Mouse (Mus musculus) embryonic facial prominence, embryonic 13.5 days (tissue): ENCODE results near the gene Rcan2. TPM values are rescaled to one million over a fixed set of nuclear protein-coding genes. Genes with fewer than 3 reads are reported as not detected.
A peak's percentile ranks its signal among the peaks of the same experiment; 100 is the strongest.

Experiments
- ATAC-seq: fragments of 200-750 bp; cut with Nextera tagmentation; 2 replicates; pipeline ENCODE4 v1.8.0; 2017; ENCODE audit warnings: low read depth; ENCODE audit not compliant: insufficient number of reproducible peaks, insufficient read depth, low FRiP score, low TSS enrichment
- H3K27ac ChIP-seq: fragments of 300-500 bp; sonication (generic); 2 replicates; pipeline ENCODE4 v1.5.1; 2015; ENCODE audit warnings: moderate library complexity, mild to moderate bottlenecking, inconsistent platforms
- H3K27me3 ChIP-seq: fragments of 300-500 bp; sonication (generic); 2 replicates; pipeline ENCODE4 v1.6.1; 2015; ENCODE audit warnings: mild to moderate bottlenecking, inconsistent platforms
- H3K36me3 ChIP-seq: fragments of 300-500 bp; sonication (generic); 2 replicates; pipeline ENCODE4 v1.6.1; 2015; ENCODE audit warnings: mild to moderate bottlenecking, inconsistent platforms
- H3K4me1 ChIP-seq: fragments of 300-500 bp; sonication (generic); 2 replicates; pipeline ENCODE4 v1.6.1; 2015; ENCODE audit warnings: inconsistent platforms
- H3K4me2 ChIP-seq: fragments of 300-500 bp; sonication (generic); 2 replicates; pipeline ENCODE4 v1.6.1; 2015; ENCODE audit warnings: moderate library complexity, mild to moderate bottlenecking, inconsistent platforms
- H3K4me3 ChIP-seq: fragments of 300-500 bp; sonication (generic); 2 replicates; pipeline ENCODE4 v1.5.1; 2015; ENCODE audit warnings: mild to moderate bottlenecking, inconsistent platforms
- H3K9ac ChIP-seq: fragments of 300-500 bp; sonication (generic); 2 replicates; pipeline ENCODE4 v1.6.1; 2015; ENCODE audit warnings: mild to moderate bottlenecking, inconsistent platforms
- H3K9me3 ChIP-seq: fragments of 300-500 bp; sonication (generic); 2 replicates; pipeline ENCODE4 v1.6.1; 2016; ENCODE audit warnings: inconsistent platforms
- WGBS: fragments of 180-500 bp; shearing (Covaris S2); methylation state at CpG from one replicate; pipeline ENCODE4 v1.1.7; 2015; ENCODE audit warnings: mixed read lengths; 5-methylcytosine and 5-hydroxymethylcytosine counted together
- polyA plus RNA-seq: library from polyadenylated mRNA; unstranded; fragments of >200 nt; fragmentation: Nextera tagmentation; extraction: Ambion mirVana; gene quantifications from 2 replicates; pipeline ENCODE4 v1.2.1, GENCODE M21; 2015

Rcan2 gene
- polyA plus RNA-seq, 1 experiment from 2014 or later: 5.4 TPM

DNA sequence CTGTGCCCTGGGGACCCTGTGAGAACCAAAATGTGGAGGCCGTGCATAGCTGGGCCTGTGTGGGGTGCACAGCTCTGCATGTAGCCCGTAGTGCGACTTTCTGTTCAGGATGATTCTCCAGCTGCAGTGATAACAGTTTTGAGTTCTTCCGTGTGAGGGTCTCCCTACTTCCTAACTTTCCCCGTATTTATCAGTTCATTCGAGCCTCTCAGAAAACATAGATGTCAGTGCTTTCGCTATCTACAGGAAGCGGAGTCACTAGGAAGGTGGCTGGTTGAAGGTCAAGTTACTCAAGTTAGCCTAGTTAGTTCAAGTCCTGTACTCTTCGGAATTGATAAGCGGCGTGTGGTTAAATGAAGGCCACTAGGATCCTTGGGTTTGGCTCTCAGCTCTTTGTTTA, 130.6 kb downstream of the Rcan2 start:
- ATAC-seq: no peak
- H3K9ac ChIP-seq: no peak overlapping the region
- no peaks in the 10 kb centered on the region for H3K36me3 ChIP-seq
- H3K27me3 ChIP-seq: no peaks in the 10 kb centered on the region
- H3K27ac ChIP-seq: no peak overlapping the region
- no peak overlapping the region for H3K4me2 ChIP-seq
- WGBS: 94% methylated on average over 11 of the region's 11 CpGs
- H3K4me3 ChIP-seq: no peak overlapping the region
- H3K4me1 ChIP-seq: no peaks in the 10 kb centered on the region
- no peaks in the 10 kb centered on the region for H3K9me3 ChIP-seq

DNA sequence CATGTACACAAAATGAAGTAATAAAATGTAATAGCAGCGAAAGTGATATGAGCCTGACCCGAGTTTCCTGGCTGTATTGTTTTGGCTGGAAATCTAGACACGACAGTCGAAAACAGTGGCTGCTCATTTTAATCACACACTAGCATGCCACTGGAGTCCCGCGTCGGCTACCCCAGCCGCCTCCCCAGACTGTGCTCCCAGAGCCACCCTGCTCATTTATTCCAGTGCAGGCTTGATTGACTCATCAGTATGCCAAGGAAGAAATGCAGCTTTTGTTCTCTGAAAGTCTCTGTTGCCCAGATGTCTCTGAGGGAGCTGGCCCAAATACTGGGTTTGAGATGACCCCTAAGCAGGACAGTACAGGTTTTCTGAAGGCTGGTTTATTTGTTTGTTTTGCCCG, 132.9 kb downstream of the Rcan2 start:
- Histone ChIP-seq H3K27me3 (no peaks in the 10 kb centered on the region), H3K27ac (no peak overlapping the region), H3K9me3 (no peaks in the 10 kb centered on the region), H3K4me2 (no peak overlapping the region), H3K36me3 (no peaks in the 10 kb centered on the region), H3K9ac (no peak overlapping the region), H3K4me1 (no peaks in the 10 kb centered on the region), H3K4me3 (no peak overlapping the region)
- no peak for ATAC-seq
- WGBS: 83% methylated on average over 9 of the region's 9 CpGs

DNA sequence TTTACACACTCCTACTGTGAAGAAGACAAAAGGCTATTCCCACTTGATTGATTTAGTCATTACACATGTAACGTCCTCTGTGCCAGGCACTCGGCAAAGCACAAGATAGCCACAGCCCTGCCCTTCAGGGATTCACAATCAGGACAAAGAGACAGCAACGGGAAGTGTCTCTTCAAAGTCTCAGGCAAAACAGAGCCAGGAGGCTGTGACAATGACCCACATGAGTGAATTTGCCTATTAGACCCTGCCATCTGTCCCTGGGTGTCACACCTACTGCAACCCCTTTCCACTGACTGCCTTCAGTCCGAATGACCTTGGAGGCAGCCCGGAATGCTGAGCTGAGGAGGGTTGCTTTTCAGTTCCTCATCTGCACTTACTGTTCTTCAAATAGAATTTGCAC, 151.1 kb downstream of the Rcan2 start:
- Histone ChIP-seq H3K36me3 (no peaks in the 10 kb centered on the region), H3K4me3 (no peak overlapping the region; the same call in 1 of the 2 replicates), H3K27ac (peak overlapping the region; percentile 23; the same call in 1 of the 2 replicates), H3K4me2 (peak overlapping the region; percentile 56), H3K9ac (no peak overlapping the region), H3K4me1 (peaks cover 16% of the 10 kb centered on the region), H3K27me3 (peaks cover 4% of the 10 kb centered on the region; the same call in 1 of the 2 replicates), H3K9me3 (no peaks in the 10 kb centered on the region)
- ATAC-seq: no peak
- 35% methylated on average over 5 of the region's 5 CpGs for WGBS

DNA sequence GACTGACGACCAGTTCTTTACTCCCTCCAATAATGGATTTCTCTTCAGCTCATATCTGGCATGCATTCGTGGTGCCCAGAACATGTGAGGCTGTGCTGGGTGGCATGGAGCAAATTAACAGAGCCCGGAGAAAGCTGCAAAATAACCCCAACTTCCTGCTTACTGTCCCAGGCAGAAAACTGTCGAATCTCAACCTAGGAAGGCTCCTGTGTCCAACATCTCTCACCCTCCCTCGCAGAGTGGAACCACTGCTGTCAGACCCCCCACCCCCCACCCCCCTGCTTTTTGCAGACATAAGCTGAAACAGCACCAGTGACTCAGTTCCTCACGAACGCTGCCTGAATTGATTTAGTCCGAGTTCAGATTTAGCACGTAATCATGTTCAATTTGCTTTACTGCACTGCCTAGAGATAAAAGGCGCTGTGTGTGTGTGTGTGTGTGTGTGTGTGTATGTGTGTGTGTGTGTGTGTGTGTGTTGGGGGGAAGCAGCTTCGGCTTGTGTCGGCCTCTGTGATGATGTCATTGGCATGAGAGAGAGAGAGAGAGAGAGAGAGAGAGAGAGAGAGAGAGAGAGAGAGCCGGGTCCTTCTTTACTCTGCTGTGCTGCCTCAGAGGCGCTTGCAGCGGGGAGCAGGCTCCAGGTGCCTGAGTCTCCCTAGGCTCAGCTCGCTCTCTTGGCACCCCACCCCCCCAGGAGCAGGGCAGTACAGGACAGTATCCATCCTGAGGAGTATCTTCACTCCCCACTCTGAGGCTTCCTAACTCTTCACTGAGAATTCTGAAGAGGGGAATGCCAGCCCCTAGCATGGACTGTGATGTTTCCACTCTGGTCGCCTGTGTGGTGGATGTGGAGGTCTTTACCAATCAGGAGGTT, 151.7 kb downstream of the Rcan2 start:
- ATAC-seq: 0 out of 2 replicates have a peak, but pooled peaks have one; percentile 48
- Histone ChIP-seq H3K4me2 (peak overlapping the region; percentile 56), H3K36me3 (no peaks in the 10 kb centered on the region), H3K27ac (peak overlapping the region; percentile 23; the same call in 1 of the 2 replicates), H3K9me3 (no peaks in the 10 kb centered on the region), H3K4me3 (peak overlapping the region; percentile 22), H3K27me3 (peaks cover 4% of the 10 kb centered on the region; the same call in 1 of the 2 replicates), H3K4me1 (peaks cover 21% of the 10 kb centered on the region), H3K9ac (peak overlapping the region; percentile 49; the same call in 1 of the 2 replicates)
- 20% methylated on average over 16 of the region's 17 CpGs for WGBS

DNA sequence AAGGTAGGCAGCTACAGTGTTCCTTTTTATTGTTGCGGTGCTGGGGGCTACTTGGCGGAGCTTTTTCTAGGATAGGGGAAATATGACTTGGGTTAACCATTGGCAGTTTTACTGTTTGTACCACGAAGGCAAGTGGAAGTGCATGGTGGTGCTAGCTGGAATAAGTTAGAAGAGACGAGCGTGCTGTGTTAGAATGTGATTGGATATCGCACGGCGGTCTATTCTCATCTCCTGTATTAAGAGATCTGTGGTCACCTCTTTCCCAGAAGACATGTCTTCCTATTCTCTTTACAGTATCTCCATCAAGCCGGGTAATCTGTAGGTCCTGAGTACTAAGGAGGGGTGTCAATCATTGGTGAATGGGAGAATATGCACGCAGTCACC, 152.4 kb downstream of the Rcan2 start:
- Histone ChIP-seq H3K9ac (no peak overlapping the region), H3K27ac (no peak overlapping the region), H3K27me3 (peaks cover 4% of the 10 kb centered on the region; the same call in 1 of the 2 replicates), H3K4me3 (no peak overlapping the region), H3K9me3 (no peaks in the 10 kb centered on the region), H3K4me2 (peak overlapping the region; percentile 56), H3K4me1 (peaks cover 21% of the 10 kb centered on the region), H3K36me3 (no peaks in the 10 kb centered on the region)
- WGBS: 82% methylated on average over 10 of the region's 10 CpGs
- ATAC-seq: no peak

DNA sequence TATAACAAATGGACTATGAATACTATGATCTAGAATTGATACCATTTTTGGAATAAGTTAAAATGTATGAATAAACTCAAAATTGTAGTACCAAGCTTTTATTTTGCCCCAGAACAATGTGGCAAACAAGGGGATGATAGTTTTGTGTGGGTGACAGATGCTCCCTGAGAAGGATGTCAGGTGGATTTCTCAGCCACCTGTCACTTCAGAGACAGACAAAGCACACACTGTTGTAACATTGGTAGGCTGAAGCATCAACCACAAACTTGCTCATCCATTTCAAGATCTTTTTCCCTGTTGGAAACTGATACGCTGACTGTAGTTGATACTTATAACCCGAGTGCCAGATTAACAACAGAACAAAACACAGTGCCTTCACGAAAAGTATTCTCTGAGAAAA, 158.6 kb downstream of the Rcan2 start:
- no peaks in the 10 kb centered on the region for H3K36me3 ChIP-seq
- H3K9ac ChIP-seq: no peak overlapping the region
- no peak overlapping the region for H3K4me3 ChIP-seq
- H3K9me3 ChIP-seq: no peaks in the 10 kb centered on the region
- no peak for ATAC-seq
- H3K4me2 ChIP-seq: no peak overlapping the region
- no peaks in the 10 kb centered on the region for H3K27me3 ChIP-seq
- H3K27ac ChIP-seq: no peak overlapping the region
- 0 out of 2 replicates have a peak, but pooled peaks cover 5% of the 10 kb centered on the region for H3K4me1 ChIP-seq
- 79% methylated on average over 3 of the region's 3 CpGs for WGBS

DNA sequence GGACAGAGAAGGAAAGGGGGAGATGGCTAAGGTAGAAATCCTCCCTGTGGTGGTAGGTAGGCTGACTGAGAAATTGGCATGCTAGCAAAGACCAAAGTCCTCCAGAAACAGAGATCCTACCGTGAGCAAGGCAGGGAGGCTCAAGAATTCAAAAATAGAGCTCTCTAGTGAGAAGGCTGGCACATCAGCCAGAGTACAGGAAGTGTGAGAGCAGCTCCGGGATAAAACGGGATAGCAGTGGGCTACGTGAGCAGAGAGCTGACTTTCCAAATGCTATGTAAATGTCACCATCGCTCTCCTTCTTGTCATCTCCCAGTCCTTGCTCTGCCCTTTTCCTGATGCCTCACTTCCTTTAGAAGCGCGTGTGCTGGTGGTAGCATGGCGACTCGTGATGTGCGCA, 168.8 kb downstream of the Rcan2 start:
- WGBS: 91% methylated on average over 10 of the region's 10 CpGs
- Histone ChIP-seq H3K4me2 (no peak overlapping the region), H3K27ac (no peak overlapping the region), H3K4me1 (no peaks in the 10 kb centered on the region), H3K36me3 (no peaks in the 10 kb centered on the region), H3K9me3 (no peaks in the 10 kb centered on the region), H3K9ac (no peak overlapping the region), H3K27me3 (no peaks in the 10 kb centered on the region), H3K4me3 (no peak overlapping the region)
- no peak for ATAC-seq

DNA sequence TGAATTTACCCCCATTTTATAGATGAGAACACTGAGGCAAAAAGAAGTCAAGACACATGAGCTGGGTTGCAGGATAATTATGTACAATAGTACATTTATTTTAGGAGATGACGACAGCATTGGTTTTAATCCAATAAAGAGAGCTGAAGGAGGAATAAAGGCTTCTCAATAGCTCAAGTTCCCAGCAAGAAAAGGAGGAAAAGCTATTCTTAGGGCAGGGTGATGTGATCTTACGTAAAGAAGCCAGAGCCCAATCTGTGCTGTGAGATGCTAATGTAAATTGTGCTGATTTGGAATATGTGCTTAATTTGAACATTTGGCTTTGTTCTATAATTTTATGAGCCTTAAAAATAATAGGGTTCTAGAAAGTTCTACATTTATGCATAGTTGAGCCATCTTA, 176.4 kb downstream of the Rcan2 start:
- Histone ChIP-seq H3K9me3 (no peaks in the 10 kb centered on the region), H3K36me3 (no peaks in the 10 kb centered on the region), H3K27me3 (no peaks in the 10 kb centered on the region), H3K4me1 (no peaks in the 10 kb centered on the region), H3K4me3 (no peak overlapping the region), H3K4me2 (no peak overlapping the region), H3K27ac (no peak overlapping the region), H3K9ac (no peak overlapping the region)
- ATAC-seq: no peak
- 78% methylated on average over 2 of the region's 2 CpGs for WGBS

DNA sequence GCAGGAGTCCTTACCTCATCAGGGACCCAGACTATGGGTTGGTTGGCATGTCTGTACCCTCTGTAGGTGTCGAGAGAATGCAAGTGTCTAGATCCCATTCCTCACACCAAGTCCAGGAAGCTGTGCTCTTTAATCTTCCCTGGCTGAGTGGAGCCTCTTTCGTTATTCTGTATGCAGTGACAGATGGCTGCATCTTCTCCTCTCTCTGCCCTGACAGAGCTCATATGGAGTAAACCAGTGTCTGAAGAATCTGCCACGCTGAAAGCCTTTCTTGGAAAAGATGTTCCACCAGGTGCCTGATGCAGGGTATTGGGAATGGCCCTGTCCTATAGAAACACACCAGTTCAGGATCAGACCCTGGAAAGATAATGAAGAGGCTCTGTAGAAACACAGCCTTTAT, 178.8 kb downstream of the Rcan2 start:
- no peak for ATAC-seq
- Histone ChIP-seq H3K4me2 (no peak overlapping the region), H3K4me3 (no peak overlapping the region), H3K9me3 (no peaks in the 10 kb centered on the region), H3K9ac (no peak overlapping the region), H3K27ac (no peak overlapping the region), H3K27me3 (no peaks in the 10 kb centered on the region), H3K4me1 (no peaks in the 10 kb centered on the region), H3K36me3 (no peaks in the 10 kb centered on the region)
- WGBS: 86% methylated on average over 3 of the region's 3 CpGs

DNA sequence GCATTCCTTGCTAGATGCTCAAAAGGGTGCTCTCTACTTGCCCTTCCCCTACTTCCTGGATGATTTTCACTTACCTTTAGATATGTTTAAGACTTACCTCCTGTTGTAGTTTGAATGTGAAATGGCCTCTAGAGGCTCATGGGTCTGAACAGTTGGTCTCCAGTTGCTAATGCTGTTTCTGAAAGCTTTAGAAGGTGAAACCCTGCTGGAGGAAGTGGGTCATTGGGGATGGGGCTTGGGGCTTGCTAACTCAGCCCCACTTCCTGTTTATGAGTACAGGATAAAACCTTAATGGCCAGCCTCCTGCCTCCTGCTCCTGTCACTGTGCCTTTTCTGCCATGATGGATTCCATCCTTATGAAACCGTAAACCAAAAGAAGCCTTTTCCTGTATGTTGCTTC, 181.4 kb downstream of the Rcan2 start:
- H3K4me3 ChIP-seq: no peak overlapping the region
- WGBS: 93% methylated on average over 1 of the region's 1 CpGs
- H3K9ac ChIP-seq: no peak overlapping the region
- no peak for ATAC-seq
- H3K4me2 ChIP-seq: no peak overlapping the region
- H3K9me3 ChIP-seq: no peaks in the 10 kb centered on the region
- H3K27ac ChIP-seq: no peak overlapping the region
- H3K27me3 ChIP-seq: no peaks in the 10 kb centered on the region
- no peaks in the 10 kb centered on the region for H3K4me1 ChIP-seq
- no peaks in the 10 kb centered on the region for H3K36me3 ChIP-seq

DNA sequence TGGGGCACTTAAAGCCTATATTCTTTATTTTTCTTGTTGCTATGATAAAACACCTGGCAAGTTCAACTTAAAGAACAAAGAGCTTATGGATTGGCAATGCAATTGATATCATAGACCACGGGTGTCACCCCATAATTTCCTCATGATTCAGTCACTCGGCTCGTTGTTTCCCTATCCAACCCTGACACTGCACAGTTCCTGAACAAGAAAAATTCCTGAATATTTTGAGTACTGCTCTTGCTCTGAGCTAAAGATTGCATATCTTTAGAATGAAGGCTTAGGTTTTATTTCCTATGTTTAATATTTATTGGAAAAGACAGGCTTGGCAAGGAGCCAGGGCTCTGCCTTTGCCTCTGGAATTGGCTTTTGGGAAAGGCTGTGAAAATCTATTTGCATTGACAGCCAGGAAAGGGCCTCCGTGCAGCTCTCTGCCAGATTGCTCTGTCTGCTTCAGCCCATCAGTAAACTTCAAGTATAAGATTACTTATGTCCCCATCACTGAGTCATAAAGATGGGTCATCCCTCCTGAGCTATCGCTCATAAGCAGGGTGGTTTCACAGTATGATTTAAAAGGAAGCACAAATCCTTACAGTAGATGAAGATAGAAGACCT, 188.3 kb downstream of the Rcan2 start:
- H3K4me1 ChIP-seq: peaks cover 19% of the 10 kb centered on the region
- no peak for ATAC-seq
- no peak overlapping the region for H3K9ac ChIP-seq
- H3K9me3 ChIP-seq: no peaks in the 10 kb centered on the region
- no peaks in the 10 kb centered on the region for H3K36me3 ChIP-seq
- 45% methylated on average over 5 of the region's 5 CpGs for WGBS
- no peak overlapping the region for H3K4me3 ChIP-seq
- no peak overlapping the region for H3K4me2 ChIP-seq
- no peaks in the 10 kb centered on the region for H3K27me3 ChIP-seq
- H3K27ac ChIP-seq: no peak overlapping the region

DNA sequence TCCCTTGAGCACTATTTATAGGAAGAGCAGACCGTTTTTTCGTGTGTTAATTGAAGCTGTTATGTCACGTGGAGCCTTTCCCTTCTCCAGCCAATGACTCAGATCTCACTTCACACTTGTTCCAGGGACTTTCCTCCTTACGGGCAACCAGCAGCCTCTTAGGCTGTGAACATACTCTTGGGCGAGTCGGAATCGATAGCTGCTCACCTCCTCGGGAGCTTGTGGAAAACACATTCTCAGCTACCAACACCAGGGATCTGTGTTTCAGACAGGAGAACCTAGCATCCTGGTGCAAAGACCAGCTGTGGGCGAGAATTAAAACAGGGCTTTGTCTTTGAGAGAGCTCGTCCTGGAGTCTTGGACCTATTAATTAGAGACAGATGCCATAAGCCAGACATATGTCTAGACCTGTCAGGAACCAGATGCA, 189.8 kb downstream of the Rcan2 start:
- no peaks in the 10 kb centered on the region for H3K9me3 ChIP-seq
- H3K27me3 ChIP-seq: no peaks in the 10 kb centered on the region
- no peak overlapping the region for H3K9ac ChIP-seq
- 0 out of 2 replicates have a peak overlapping the region, but pooled peaks have one; percentile 22 for H3K4me2 ChIP-seq
- WGBS: 24% methylated on average over 10 of the region's 10 CpGs
- H3K36me3 ChIP-seq: no peaks in the 10 kb centered on the region
- peak overlapping the region; percentile 28; the same call in 1 of the 2 replicates for H3K27ac ChIP-seq
- H3K4me1 ChIP-seq: peaks cover 19% of the 10 kb centered on the region
- H3K4me3 ChIP-seq: no peak overlapping the region
- no peak for ATAC-seq
